Mouse (Mus musculus): Measurements from ENCODE around the gene Chek2.

DNA sequence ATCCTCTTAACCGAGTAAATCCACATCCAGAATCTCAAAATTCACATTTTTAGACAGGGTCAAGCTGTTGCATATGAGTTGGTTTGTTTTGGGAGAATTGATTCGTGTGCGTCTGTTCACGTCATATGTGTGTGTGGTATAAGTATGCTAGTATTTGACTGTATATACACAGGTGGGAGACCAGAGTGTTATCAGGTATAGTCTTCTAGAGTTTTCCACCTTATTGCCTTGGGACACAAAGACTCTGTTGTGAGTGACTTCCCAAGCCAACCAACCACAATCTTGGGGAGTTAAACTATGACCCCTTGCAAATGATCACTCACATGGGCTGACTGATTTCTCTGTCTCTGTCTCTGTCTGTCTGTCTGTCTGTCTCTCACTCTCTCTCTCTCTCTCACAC is 15.4 kb upstream of the Chek2 start:
- no peak for TF ChIP-seq EP300 (IDR thresholded peaks at IDR 0.05)
- no peak for TF ChIP-seq CTCF (IDR thresholded peaks at IDR 0.05)
